Mouse (Mus musculus): ENCODE measurements at regions not wholly inside any gene's neighbourhood (a gene's known extent, or its start where the extent isn't known, plus 50 kb on each side); places are given as distances from the start of the nearest gene placed in this dataset.

- 87% methylated on average over 13 of the region's 13 CpGs for WGBS
- no peaks in the 10 kb centered on the region for H3K27me3 ChIP-seq (ENCODE audit: control insufficient read depth, insufficient read depth, low read length)
- H3K27ac ChIP-seq (ENCODE audit: low read depth, low read length): no peak overlapping the region
- H3K4me3 ChIP-seq (ENCODE audit: low read depth, low read length): no peak overlapping the region
- no peaks in the 10 kb centered on the region for H3K36me3 ChIP-seq (ENCODE audit: control insufficient read depth, insufficient read depth, low read length)
- no peaks in the 10 kb centered on the region for H3K4me1 ChIP-seq (replicated peaks; ENCODE audit: control insufficient read depth, insufficient read depth, low read length)
- H3K4me2 ChIP-seq (ENCODE audit: low read depth, low read length, severe bottlenecking): no peak overlapping the region
- H3K9ac ChIP-seq (ENCODE audit: low read length): no peak overlapping the region
- ATAC-seq (replicated peaks; ENCODE audit: low FRiP score) (no peak), DNase-seq (ENCODE audit: low spot score) (no peak)
- H3K9me3 ChIP-seq (ENCODE audit: control insufficient read depth, low read length): no peaks in the 10 kb centered on the region
These were observed 240.8 kb upstream of the Jag1 start for GRCm38 (mm10) chr2:137357181-137357738.

GRCm38 (mm10) chr2:137343736-137344135, 227.3 kb upstream of the Jag1 start:
- no peaks in the 10 kb centered on the region for H3K9me3 ChIP-seq (ENCODE audit: control insufficient read depth, low read length)
- no peak overlapping the region for H3K27ac ChIP-seq (ENCODE audit: low read depth, low read length)
- no peak overlapping the region for H3K4me2 ChIP-seq (ENCODE audit: low read depth, low read length, severe bottlenecking)
- no peak for DNase-seq (ENCODE audit: low spot score)
- H3K27me3 ChIP-seq (ENCODE audit: control insufficient read depth, insufficient read depth, low read length): no peaks in the 10 kb centered on the region
- no peak for ATAC-seq (replicated peaks; ENCODE audit: low FRiP score)
- WGBS: 75% methylated on average over 2 of the region's 2 CpGs
- no peaks in the 10 kb centered on the region for H3K4me1 ChIP-seq (replicated peaks; ENCODE audit: control insufficient read depth, insufficient read depth, low read length)
- H3K36me3 ChIP-seq (ENCODE audit: control insufficient read depth, insufficient read depth, low read length): no peaks in the 10 kb centered on the region
- no peak overlapping the region for H3K9ac ChIP-seq (ENCODE audit: low read length)
- no peak overlapping the region for H3K4me3 ChIP-seq (ENCODE audit: low read depth, low read length)

- H3K9me3 ChIP-seq (ENCODE audit: control insufficient read depth, low read length): no peaks in the 10 kb centered on the region
- H3K4me2 ChIP-seq (ENCODE audit: low read depth, low read length, severe bottlenecking): no peak overlapping the region
- H3K36me3 ChIP-seq (ENCODE audit: control insufficient read depth, insufficient read depth, low read length): no peaks in the 10 kb centered on the region
- no peaks in the 10 kb centered on the region for H3K4me1 ChIP-seq (replicated peaks; ENCODE audit: control insufficient read depth, insufficient read depth, low read length)
- no peak overlapping the region for H3K27ac ChIP-seq (ENCODE audit: low read depth, low read length)
- 92% methylated on average over 8 of the region's 8 CpGs for WGBS
- H3K9ac ChIP-seq (ENCODE audit: low read length): no peak overlapping the region
- H3K4me3 ChIP-seq (ENCODE audit: low read depth, low read length): no peak overlapping the region
- DNase-seq (ENCODE audit: low spot score): no peak
- no peak for ATAC-seq (replicated peaks; ENCODE audit: low FRiP score)
- H3K27me3 ChIP-seq (ENCODE audit: control insufficient read depth, insufficient read depth, low read length): no peaks in the 10 kb centered on the region
These were observed 213.6 kb upstream of the Jag1 start for GRCm38 (mm10) chr2:137329995-137330394.

GRCm38 (mm10) chr2:137323445-137323844, 207.0 kb upstream of the Jag1 start:
- Histone ChIP-seq H3K27ac (ENCODE audit: low read depth, low read length) (no peak overlapping the region), H3K9ac (ENCODE audit: low read length) (no peak overlapping the region), H3K9me3 (ENCODE audit: control insufficient read depth, low read length) (no peaks in the 10 kb centered on the region), H3K4me1 (replicated peaks; ENCODE audit: control insufficient read depth, insufficient read depth, low read length) (no peaks in the 10 kb centered on the region), H3K36me3 (ENCODE audit: control insufficient read depth, insufficient read depth, low read length) (no peaks in the 10 kb centered on the region), H3K27me3 (ENCODE audit: control insufficient read depth, insufficient read depth, low read length) (no peaks in the 10 kb centered on the region), H3K4me2 (ENCODE audit: low read depth, low read length, severe bottlenecking) (no peak overlapping the region), H3K4me3 (ENCODE audit: low read depth, low read length) (no peak overlapping the region)
- 69% methylated on average over 5 of the region's 5 CpGs for WGBS
- no peak for DNase-seq (ENCODE audit: low spot score)
- no peak for ATAC-seq (replicated peaks; ENCODE audit: low FRiP score)

GRCm38 (mm10) chr2:137310511-137310910, 194.1 kb upstream of the Jag1 start:
- ATAC-seq (replicated peaks; ENCODE audit: low FRiP score) (no peak), DNase-seq (ENCODE audit: low spot score) (no peak)
- 89% methylated on average over 4 of the region's 4 CpGs for WGBS
- no peak overlapping the region for H3K9ac ChIP-seq (ENCODE audit: low read length)
- no peaks in the 10 kb centered on the region for H3K4me1 ChIP-seq (replicated peaks; ENCODE audit: control insufficient read depth, insufficient read depth, low read length)
- no peaks in the 10 kb centered on the region for H3K27me3 ChIP-seq (ENCODE audit: control insufficient read depth, insufficient read depth, low read length)
- H3K36me3 ChIP-seq (ENCODE audit: control insufficient read depth, insufficient read depth, low read length): no peaks in the 10 kb centered on the region
- H3K4me2 ChIP-seq (ENCODE audit: low read depth, low read length, severe bottlenecking): no peak overlapping the region
- H3K9me3 ChIP-seq (ENCODE audit: control insufficient read depth, low read length): no peaks in the 10 kb centered on the region
- no peak overlapping the region for H3K4me3 ChIP-seq (ENCODE audit: low read depth, low read length)
- no peak overlapping the region for H3K27ac ChIP-seq (ENCODE audit: low read depth, low read length)

- 90% methylated on average over 9 of the region's 9 CpGs for WGBS
- ATAC-seq (replicated peaks; ENCODE audit: low FRiP score): no peak
- H3K4me3 ChIP-seq (ENCODE audit: low read depth, low read length): no peak overlapping the region
- no peak for DNase-seq (ENCODE audit: low spot score)
- H3K36me3 ChIP-seq (ENCODE audit: control insufficient read depth, insufficient read depth, low read length): no peaks in the 10 kb centered on the region
- no peaks in the 10 kb centered on the region for H3K9me3 ChIP-seq (ENCODE audit: control insufficient read depth, low read length)
- H3K4me1 ChIP-seq (replicated peaks; ENCODE audit: control insufficient read depth, insufficient read depth, low read length): no peaks in the 10 kb centered on the region
- no peaks in the 10 kb centered on the region for H3K27me3 ChIP-seq (ENCODE audit: control insufficient read depth, insufficient read depth, low read length)
- no peak overlapping the region for H3K9ac ChIP-seq (ENCODE audit: low read length)
- H3K27ac ChIP-seq (ENCODE audit: low read depth, low read length): no peak overlapping the region
- H3K4me2 ChIP-seq (ENCODE audit: low read depth, low read length, severe bottlenecking): no peak overlapping the region
These were observed 191.7 kb upstream of the Jag1 start for GRCm38 (mm10) chr2:137308116-137308515.

- H3K4me1 ChIP-seq (replicated peaks; ENCODE audit: control insufficient read depth, insufficient read depth, low read length): no peaks in the 10 kb centered on the region
These were observed 185.2 kb upstream of the Jag1 start for GRCm38 (mm10) chr2:137301474-137302267.

GRCm38 (mm10) chr2:137289231-137289630, 172.8 kb upstream of the Jag1 start:
- ATAC-seq (replicated peaks; ENCODE audit: low FRiP score) (no peak), DNase-seq (ENCODE audit: low spot score) (no peak)
- Histone ChIP-seq H3K4me1 (replicated peaks; ENCODE audit: control insufficient read depth, insufficient read depth, low read length) (no peaks in the 10 kb centered on the region), H3K4me2 (ENCODE audit: low read depth, low read length, severe bottlenecking) (no peak overlapping the region), H3K27me3 (ENCODE audit: control insufficient read depth, insufficient read depth, low read length) (no peaks in the 10 kb centered on the region), H3K4me3 (ENCODE audit: low read depth, low read length) (no peak overlapping the region), H3K27ac (ENCODE audit: low read depth, low read length) (no peak overlapping the region), H3K36me3 (ENCODE audit: control insufficient read depth, insufficient read depth, low read length) (no peaks in the 10 kb centered on the region), H3K9me3 (ENCODE audit: control insufficient read depth, low read length) (no peaks in the 10 kb centered on the region), H3K9ac (ENCODE audit: low read length) (no peak overlapping the region)
- 92% methylated on average over 3 of the region's 3 CpGs for WGBS

More at GRCm38 (mm10) chr2:137301474-137302267, 185.2 kb upstream of the Jag1 start:
- no peaks in the 10 kb centered on the region for H3K9me3 ChIP-seq (ENCODE audit: control insufficient read depth, low read length)
- DNase-seq (ENCODE audit: low spot score) (no peak), ATAC-seq (replicated peaks; ENCODE audit: low FRiP score) (no peak)
- H3K27ac ChIP-seq (ENCODE audit: low read depth, low read length): no peak overlapping the region
- H3K4me3 ChIP-seq (ENCODE audit: low read depth, low read length): no peak overlapping the region
- no peak overlapping the region for H3K9ac ChIP-seq (ENCODE audit: low read length)
- no peaks in the 10 kb centered on the region for H3K27me3 ChIP-seq (ENCODE audit: control insufficient read depth, insufficient read depth, low read length)
- no peak overlapping the region for H3K4me2 ChIP-seq (ENCODE audit: low read depth, low read length, severe bottlenecking)
- H3K36me3 ChIP-seq (ENCODE audit: control insufficient read depth, insufficient read depth, low read length): no peaks in the 10 kb centered on the region
- WGBS: 86% methylated on average over 4 of the region's 4 CpGs
